Mouse (Mus musculus): Measurements from ENCODE around the gene Hes6. TPM values are rescaled to one million over a fixed set of nuclear protein-coding genes. Genes with fewer than 3 reads are reported as not detected.

Hes6 gene
- polyA plus RNA-seq (2021; fragmentation: Nextera tagmentation), result 18.9 and 20.0 TPM in 2 replicates
- long read RNA-seq, experiment 1, transcript Hes6-202 (3 exons, 1,573 nt), result minor isoform, 9 of 63 reads
- long read RNA-seq, experiment 1, transcript Hes6-201 (4 exons, 1,335 nt), result major isoform, 51 of 63 reads
- long read RNA-seq, experiment 1, partial matches to known transcripts, result 0 of 63 reads
- long read RNA-seq, experiment 1, other reads (novel, unspliced or antisense), result 3 of 63 reads
- long read RNA-seq, experiment 2, transcript Hes6-201 (4 exons, 1,335 nt), result major isoform, 25 of 27 reads
- long read RNA-seq, experiment 2, partial matches to known transcripts, result 0 of 27 reads
- long read RNA-seq, experiment 2, other reads (novel, unspliced or antisense), result 2 of 27 reads

DNA sequence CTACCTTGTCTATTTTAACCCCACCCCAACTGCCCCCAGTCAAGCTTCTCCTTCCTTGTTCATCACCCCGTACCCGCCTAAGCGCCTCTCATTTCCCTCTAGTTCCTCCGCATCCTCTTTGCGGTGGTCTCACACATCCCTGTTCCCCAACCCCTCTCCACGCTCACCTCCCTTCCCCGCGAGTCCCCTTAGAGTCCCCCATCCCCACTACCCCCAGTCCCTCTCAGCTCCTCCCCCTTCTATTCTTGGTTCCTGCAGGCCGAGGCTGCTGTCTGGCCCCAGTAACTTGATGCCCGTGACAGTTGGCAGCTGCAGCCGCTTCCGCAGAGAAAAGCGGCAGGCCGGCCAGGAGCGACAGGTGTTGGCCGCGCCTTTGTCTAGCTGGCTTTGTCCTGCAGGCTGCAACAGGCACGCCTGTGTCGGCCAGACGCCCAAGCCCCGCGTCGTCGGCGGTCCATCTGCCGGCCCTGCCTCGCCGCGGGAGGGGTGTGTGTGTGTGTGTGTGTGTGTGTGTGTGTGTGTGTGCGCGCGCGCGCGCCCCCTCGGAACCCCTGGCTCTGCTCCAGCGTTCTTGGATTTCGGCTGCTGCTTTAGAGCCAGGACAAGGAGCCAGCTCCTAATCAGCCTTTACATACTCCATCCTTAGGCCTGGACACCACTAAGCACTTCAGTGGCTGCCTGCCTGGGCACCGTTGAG lies at the start of gene Hes6:
Gene Hes6 (minus strand): TSS at position 141 of the 697 bp plus-strand sequence.

GRCm38 (mm10) chr1:91459059-91459809 lies 45.4 kb upstream of the Hes6 start, which contains the start of gene Per2:
Gene Per2 (minus strand): TSS chr1:91459324.

DNA sequence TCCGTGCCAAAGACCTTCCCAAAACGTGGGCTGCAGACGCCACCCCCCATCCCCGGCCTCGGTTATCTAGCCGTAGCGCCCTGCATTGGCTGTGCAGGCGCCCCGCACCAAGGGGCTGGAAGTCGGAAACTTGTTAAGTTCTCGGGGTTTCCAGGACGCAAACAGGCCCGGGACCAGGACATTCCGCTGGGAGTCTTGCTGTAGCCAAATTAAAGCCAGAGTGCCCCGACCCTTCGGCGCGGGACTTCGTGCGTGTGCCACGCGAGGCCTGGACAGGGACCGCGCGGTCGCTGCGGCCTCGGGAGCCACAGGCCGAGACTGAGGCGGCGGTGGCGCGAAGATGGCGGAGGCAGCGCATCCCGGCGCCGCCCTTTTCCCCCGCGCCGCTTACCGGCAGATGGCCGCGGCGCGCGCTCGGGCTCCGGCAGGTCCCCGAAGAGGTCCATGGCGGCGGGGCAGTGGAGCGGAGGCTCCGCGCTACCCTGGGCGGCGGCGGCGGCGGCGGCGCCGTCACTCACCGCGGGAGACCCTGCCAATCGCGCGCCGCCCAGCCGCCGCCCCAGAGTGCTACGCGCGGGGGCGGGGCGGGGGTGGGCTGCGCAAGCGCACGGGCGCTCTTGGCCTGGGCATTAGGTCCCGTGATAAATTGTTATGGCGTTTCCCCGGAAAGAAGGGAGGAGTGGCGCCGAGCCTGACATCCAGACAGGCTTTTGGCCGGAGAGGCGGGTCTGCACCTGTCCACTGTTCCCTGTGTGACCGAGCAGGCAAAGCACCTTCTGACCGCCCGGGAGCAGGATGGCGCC lies 15.4 kb downstream of the Hes6 start, which contains the start of gene Ilkap:
Gene Ilkap (minus strand): TSS at position 556 of the 803 bp plus-strand sequence.

GRCm38 (mm10) chr1:91366215-91367108 lies 47.4 kb downstream of the Hes6 start, which contains the start of gene Erfe:
Gene Erfe (plus strand): TSS chr1:91366430.

Other genes with a start within 250 kb of the Hes6 start
- 114 and 154 TPM in 2 replicates for gene Ramp1, start 234.2 kb downstream of the Hes6 start, polyA plus RNA-seq (2021; fragmentation: Nextera tagmentation)
- gene Ube2f, start 163.7 kb downstream of the Hes6 start, polyA plus RNA-seq (2021; fragmentation: Nextera tagmentation), result 56.4 and 66.7 TPM in 2 replicates
- gene Scly, start 115.7 kb downstream of the Hes6 start, polyA plus RNA-seq (2021; fragmentation: Nextera tagmentation), result 5.4 TPM in 2 replicates
- 0.10 and 0.14 TPM in 2 replicates for gene Espnl, start 92.0 kb downstream of the Hes6 start, polyA plus RNA-seq (2021; fragmentation: Nextera tagmentation)
- 0.04 TPM in 1 of 2 replicates, not detected in the other for gene Klhl30, start 63.0 kb downstream of the Hes6 start, polyA plus RNA-seq (2021; fragmentation: Nextera tagmentation)
- 0.25 and 0.38 TPM in 2 replicates for gene Erfe, start 47.6 kb downstream of the Hes6 start, polyA plus RNA-seq (2021; fragmentation: Nextera tagmentation)
- 58.7 and 65.9 TPM in 2 replicates for gene Ilkap, start 15.2 kb downstream of the Hes6 start, polyA plus RNA-seq (2021; fragmentation: Nextera tagmentation)
- 2.8 and 3.2 TPM in 2 replicates for gene Per2, start 45.3 kb upstream of the Hes6 start, polyA plus RNA-seq (2021; fragmentation: Nextera tagmentation)
- gene Traf3ip1, start 80.6 kb upstream of the Hes6 start, polyA plus RNA-seq (2021; fragmentation: Nextera tagmentation), result 1.9 and 3.0 TPM in 2 replicates
- 6.5 and 7.0 TPM in 2 replicates for gene Asb1, start 126.5 kb upstream of the Hes6 start, polyA plus RNA-seq (2021; fragmentation: Nextera tagmentation)